Mouse (Mus musculus) stomach, embryonic 16.5 days (tissue): Measurements from ENCODE around the gene Cldn14. TPM values are rescaled to one million over a fixed set of nuclear protein-coding genes. Genes with fewer than 3 reads are reported as not detected.

Experiments used
- ATAC-seq: fragments of 200-750 bp; cut with Nextera tagmentation; 2 replicates; pipeline ENCODE4 v1.8.0; 2017; ENCODE audit warnings: moderate number of reproducible peaks, moderate TSS enrichment; ENCODE audit not compliant: insufficient read depth, low FRiP score
- H3K27ac ChIP-seq: fragments of 300-500 bp; sonication (generic); 2 replicates; pipeline ENCODE4 v1.5.1; 2014; ENCODE audit warnings: low read length
- H3K27me3 ChIP-seq: fragments of 300-500 bp; sonication (generic); 2 replicates; pipeline ENCODE4 v1.6.1; 2014; ENCODE audit warnings: low read length, control low read depth, mixed read lengths; ENCODE audit not compliant: control insufficient read depth, insufficient read depth
- H3K36me3 ChIP-seq: fragments of 300-500 bp; sonication (generic); 2 replicates; pipeline ENCODE4 v1.6.1; 2014; ENCODE audit warnings: low read length; ENCODE audit not compliant: control insufficient read depth, insufficient read depth
- H3K4me1 ChIP-seq: fragments of 300-500 bp; sonication (generic); 2 replicates; pipeline ENCODE4 v1.6.1; 2014; ENCODE audit warnings: low read length, control low read depth, mixed read lengths; ENCODE audit not compliant: control insufficient read depth, insufficient read depth
- H3K4me2 ChIP-seq: fragments of 300-500 bp; sonication (generic); 2 replicates; pipeline ENCODE4 v1.6.1; 2014; ENCODE audit warnings: low read depth, low read length, mixed read lengths
- H3K4me3 ChIP-seq: fragments of 300-500 bp; sonication (generic); replicated peaks from 2 replicates; pipeline ENCODE4 v1.5.1; 2014; ENCODE audit warnings: mild to moderate bottlenecking, low read length
- H3K9ac ChIP-seq: fragments of 300-500 bp; sonication (generic); 2 replicates; pipeline ENCODE4 v1.6.1; 2014; ENCODE audit warnings: low read length
- H3K9me3 ChIP-seq: fragments of 300-500 bp; sonication (generic); replicated peaks from 2 replicates; pipeline ENCODE4 v1.6.1; 2016; ENCODE audit warnings: low read length, control low read depth; ENCODE audit not compliant: control insufficient read depth
- WGBS: fragments of 180-500 bp; shearing (Covaris S2); extraction: QIAGEN DNeasy Blood & Tissue Kit; methylation state at CpG from one replicate; pipeline ENCODE4 v1.1.7; 2014; 5-methylcytosine and 5-hydroxymethylcytosine counted together
- polyA plus RNA-seq: library from polyadenylated mRNA; unstranded; fragments of >200 nt; fragmentation: Nextera tagmentation; extraction: Ambion mirVana; gene quantifications from 2 replicates; pipeline ENCODE4 v1.2.1, GENCODE M21; 2015

Gene Cldn14
- polyA plus RNA-seq, 1 experiment from 2014 or later: 0.14 TPM

DNA sequence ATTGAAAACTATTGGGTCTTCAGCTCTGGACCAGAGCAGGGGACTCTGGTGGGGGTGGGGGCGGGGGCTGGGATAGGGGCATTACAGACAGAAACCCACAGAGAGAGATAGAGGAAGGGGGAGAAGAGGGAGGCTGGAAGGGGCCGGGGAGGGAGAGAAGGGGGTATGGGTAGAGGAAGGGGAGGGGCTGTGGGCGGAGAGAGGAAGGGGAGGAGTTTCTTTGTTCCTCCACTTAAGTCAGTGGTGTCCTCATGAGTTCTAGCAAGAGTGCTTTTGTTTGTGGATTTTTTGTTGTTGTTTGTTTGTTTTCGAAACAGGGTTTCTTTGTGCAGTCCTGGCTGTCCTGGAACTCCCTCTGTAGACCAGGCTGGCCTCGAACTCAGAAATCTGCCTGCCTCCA lies 35.1 kb downstream of the Cldn14 start:
- 0 out of 2 replicates have a peak, but pooled peaks cover 6% of the 10 kb centered on the region for H3K9me3 ChIP-seq
- 39% methylated on average over 5 of the region's 5 CpGs for WGBS
- peak; percentile 26; the same call in 1 of the 2 replicates for ATAC-seq
- no peaks in the 10 kb centered on the region for H3K36me3 ChIP-seq
- H3K27me3 ChIP-seq: no peaks in the 10 kb centered on the region
- no peak overlapping the region for H3K27ac ChIP-seq
- peak overlapping the region; percentile 49 for H3K4me2 ChIP-seq
- peak overlapping the region; percentile 24 for H3K4me3 ChIP-seq
- peak overlapping the region; percentile 52; the same call in 1 of the 2 replicates for H3K9ac ChIP-seq
- H3K4me1 ChIP-seq: no peaks in the 10 kb centered on the region

- 0 out of 2 replicates have a peak, but pooled peaks cover 6% of the 10 kb centered on the region for H3K9me3 ChIP-seq
- no peak for ATAC-seq
- peak overlapping the region; percentile 52; the same call in 1 of the 2 replicates for H3K9ac ChIP-seq
- 26% methylated on average over 10 of the region's 10 CpGs for WGBS
- no peaks in the 10 kb centered on the region for H3K27me3 ChIP-seq
- peak overlapping the region; percentile 49 for H3K4me2 ChIP-seq
- H3K4me1 ChIP-seq: no peaks in the 10 kb centered on the region
- H3K4me3 ChIP-seq: peak overlapping the region; percentile 24
- H3K27ac ChIP-seq: no peak overlapping the region
- no peaks in the 10 kb centered on the region for H3K36me3 ChIP-seq
Observed at GRCm38 (mm10) chr16:93973123-93973522, 35.5 kb downstream of the Cldn14 start.

DNA sequence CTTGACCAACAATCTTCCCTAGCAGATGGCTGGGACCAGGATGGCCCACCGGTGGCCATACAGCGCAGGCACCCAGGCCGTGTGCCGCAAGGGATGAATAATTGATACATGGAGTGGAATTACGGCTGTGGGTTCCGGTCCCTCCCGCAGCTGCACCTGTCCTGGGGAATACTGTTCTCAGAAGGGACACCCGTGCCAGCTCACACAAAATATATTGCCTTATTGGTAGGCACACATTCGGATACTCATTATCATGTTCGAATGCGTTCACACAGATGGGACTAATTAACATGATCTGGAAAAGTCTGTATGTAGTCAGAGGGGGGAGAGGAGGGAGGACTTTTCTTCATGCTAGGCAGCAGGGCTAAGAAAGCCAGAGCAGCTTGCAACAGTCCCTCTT lies 37.6 kb downstream of the Cldn14 start:
- Histone ChIP-seq H3K36me3 (no peaks in the 10 kb centered on the region), H3K4me2 (no peak overlapping the region), H3K4me3 (no peak overlapping the region), H3K27ac (no peak overlapping the region), H3K9me3 (0 out of 2 replicates have a peak, but pooled peaks cover 6% of the 10 kb centered on the region), H3K4me1 (no peaks in the 10 kb centered on the region), H3K27me3 (no peaks in the 10 kb centered on the region), H3K9ac (no peak overlapping the region)
- ATAC-seq: no peak
- 85% methylated on average over 11 of the region's 11 CpGs for WGBS

- H3K4me1 ChIP-seq: no peaks in the 10 kb centered on the region
- no peaks in the 10 kb centered on the region for H3K36me3 ChIP-seq
- 88% methylated on average over 8 of the region's 8 CpGs for WGBS
- no peak overlapping the region for H3K9ac ChIP-seq
- ATAC-seq: no peak
- H3K4me3 ChIP-seq: no peak overlapping the region
- H3K27ac ChIP-seq: no peak overlapping the region
- no peaks in the 10 kb centered on the region for H3K27me3 ChIP-seq
- H3K9me3 ChIP-seq: no peaks in the 10 kb centered on the region
- no peak overlapping the region for H3K4me2 ChIP-seq
Observed at GRCm38 (mm10) chr16:93967893-93968292, 40.7 kb downstream of the Cldn14 start.

DNA sequence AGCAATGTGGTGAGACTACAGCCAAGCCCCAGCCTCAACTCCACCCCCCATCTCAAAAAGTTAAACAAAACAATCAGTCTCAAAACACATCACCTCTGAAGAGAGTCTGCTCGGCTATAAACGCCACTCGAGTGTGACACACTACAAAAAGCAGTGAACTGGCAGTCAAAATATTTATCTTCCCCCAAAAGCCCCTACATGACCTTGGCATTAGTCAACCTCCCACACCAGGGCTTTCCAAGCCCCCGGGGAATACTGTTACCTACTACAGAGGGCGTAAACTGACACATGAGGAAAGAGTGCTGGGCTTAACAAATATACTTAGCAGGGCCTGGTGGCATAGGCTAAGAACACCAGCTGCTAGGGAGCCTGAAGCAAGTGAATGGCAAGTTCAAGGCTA lies 46.4 kb downstream of the Cldn14 start:
- no peak overlapping the region for H3K9ac ChIP-seq
- ATAC-seq: no peak
- H3K9me3 ChIP-seq: no peaks in the 10 kb centered on the region
- no peak overlapping the region for H3K27ac ChIP-seq
- no peaks in the 10 kb centered on the region for H3K27me3 ChIP-seq
- H3K36me3 ChIP-seq: no peaks in the 10 kb centered on the region
- H3K4me3 ChIP-seq: no peak overlapping the region
- 29% methylated on average over 5 of the region's 5 CpGs for WGBS
- no peak overlapping the region for H3K4me2 ChIP-seq
- H3K4me1 ChIP-seq: no peaks in the 10 kb centered on the region

- H3K9ac ChIP-seq: no peak overlapping the region
- no peaks in the 10 kb centered on the region for H3K4me1 ChIP-seq
- no peaks in the 10 kb centered on the region for H3K36me3 ChIP-seq
- H3K4me3 ChIP-seq: no peak overlapping the region
- no peaks in the 10 kb centered on the region for H3K27me3 ChIP-seq
- peak overlapping the region; percentile 38; the same call in 1 of the 2 replicates for H3K27ac ChIP-seq
- WGBS: 67% methylated on average over 11 of the region's 11 CpGs
- 0 out of 2 replicates have a peak overlapping the region, but pooled peaks have one; percentile 1 for H3K4me2 ChIP-seq
- H3K9me3 ChIP-seq: no peaks in the 10 kb centered on the region
- ATAC-seq: no peak; the same call in 1 of the 2 replicates
Observed at GRCm38 (mm10) chr16:93961099-93961646, 47.5 kb downstream of the Cldn14 start.

- Histone ChIP-seq H3K27ac (no peak overlapping the region), H3K27me3 (no peaks in the 10 kb centered on the region), H3K4me2 (no peak overlapping the region), H3K36me3 (no peaks in the 10 kb centered on the region), H3K4me1 (no peaks in the 10 kb centered on the region), H3K9me3 (no peaks in the 10 kb centered on the region), H3K4me3 (no peak overlapping the region), H3K9ac (no peak overlapping the region)
- ATAC-seq: peak; percentile 53; the same call in 1 of the 2 replicates
- 70% methylated on average over 4 of the region's 4 CpGs for WGBS
Observed at GRCm38 (mm10) chr16:93960495-93960894, 48.1 kb downstream of the Cldn14 start.

GRCm38 (mm10) chr16:93957402-93957801 lies 51.2 kb downstream of the Cldn14 start:
- WGBS: 57% methylated on average over 12 of the region's 12 CpGs
- H3K27me3 ChIP-seq: no peaks in the 10 kb centered on the region
- H3K27ac ChIP-seq: no peak overlapping the region
- no peaks in the 10 kb centered on the region for H3K4me1 ChIP-seq
- H3K9me3 ChIP-seq: no peaks in the 10 kb centered on the region
- H3K9ac ChIP-seq: no peak overlapping the region
- H3K4me3 ChIP-seq: no peak overlapping the region
- ATAC-seq: no peak
- H3K36me3 ChIP-seq: no peaks in the 10 kb centered on the region
- peak overlapping the region; percentile 29; the same call in 1 of the 2 replicates for H3K4me2 ChIP-seq

DNA sequence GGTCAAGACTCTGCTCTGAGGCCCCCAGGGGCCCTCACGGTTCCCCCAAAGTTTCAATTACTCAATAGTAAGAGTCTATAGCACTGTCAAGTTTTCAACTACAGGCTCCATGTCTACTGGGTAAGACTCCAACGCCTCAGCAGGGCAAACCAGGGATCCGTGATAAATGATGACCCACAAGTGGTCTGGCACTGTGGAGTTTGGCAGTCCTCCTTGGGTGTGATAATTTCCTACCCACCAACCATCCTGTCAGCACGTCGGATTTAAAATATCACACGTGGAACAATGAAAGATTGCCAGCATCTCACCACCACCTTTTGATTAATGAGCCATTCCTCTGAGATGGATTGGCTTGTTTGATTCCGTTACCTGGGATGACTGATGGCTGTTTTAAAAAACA lies 51.7 kb downstream of the Cldn14 start:
- Histone ChIP-seq H3K9ac (no peak overlapping the region), H3K27me3 (no peaks in the 10 kb centered on the region), H3K36me3 (no peaks in the 10 kb centered on the region), H3K4me2 (no peak overlapping the region), H3K27ac (no peak overlapping the region), H3K4me1 (no peaks in the 10 kb centered on the region), H3K4me3 (no peak overlapping the region), H3K9me3 (no peaks in the 10 kb centered on the region)
- WGBS: 67% methylated on average over 7 of the region's 7 CpGs
- ATAC-seq: no peak
